ENCODE assay signal across 8 mouse cellular contexts in the genomic region with DNA sequence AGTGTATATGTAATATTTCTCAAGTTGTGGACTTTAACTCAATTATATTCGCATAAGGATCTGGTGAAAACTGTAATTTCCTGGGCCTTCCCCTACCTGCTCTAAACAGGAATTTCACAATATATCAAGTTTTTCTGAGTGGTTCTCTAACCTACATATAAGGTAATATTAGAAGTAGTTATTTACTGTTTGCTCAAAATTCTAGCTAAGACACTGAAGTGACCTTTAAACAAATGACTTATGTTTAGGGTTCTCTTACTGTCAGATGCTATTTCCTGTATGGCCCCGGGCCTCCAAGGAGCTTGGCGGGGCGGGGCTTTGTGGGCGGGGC. TPM values are rescaled to one million over a fixed set of nuclear protein-coding genes. Genes with fewer than 3 reads are reported as not detected.
A peak's percentile ranks its signal among the peaks of the same experiment; 100 is the strongest.
DNase-seq lines count a peak whose midpoint lies in the region; ATAC-seq and TF ChIP-seq lines count a peak whose summit lies in the region.

No protein-coding gene starts in this region.

- H3K27me3 ChIP-seq in cerebellum, adult 2 months (ENCODE audit: control insufficient read depth, insufficient read depth, low read length) = no peaks in the 10 kb centered on the region
- no peaks in the 10 kb centered on the region for H3K27me3 ChIP-seq in megakaryocyte, embryonic 14.5 days (replicated peaks)
- no peaks in the 10 kb centered on the region for H3K27me3 ChIP-seq in limb, embryonic 13.5 days

- H3K4me1 ChIP-seq in cerebellum, adult 2 months (ENCODE audit: control insufficient read depth, insufficient read depth, low read length) = no peaks in the 10 kb centered on the region
- peaks cover 42% of the 10 kb centered on the region for H3K4me1 ChIP-seq in megakaryocyte, embryonic 14.5 days
- peaks cover 3% of the 10 kb centered on the region for H3K4me1 ChIP-seq in limb, embryonic 13.5 days
- no peaks in the 10 kb centered on the region for H3K4me1 ChIP-seq in olfactory bulb, adult 2 months (ENCODE audit: control insufficient read depth, insufficient read depth, low read length)

- peak overlapping the region; percentile 58 for H3K4me3 ChIP-seq in cerebellum, adult 2 months (replicated peaks; ENCODE audit: insufficient read depth, low read depth, low read length)
- H3K4me3 ChIP-seq in megakaryocyte, embryonic 14.5 days (replicated peaks) = peak overlapping the region; percentile 97
- H3K4me3 ChIP-seq in limb, embryonic 13.5 days = peak overlapping the region; percentile 88
- peak overlapping the region; percentile 76 for H3K4me3 ChIP-seq in olfactory bulb, adult 2 months (ENCODE audit: insufficient read depth, low read depth, low read length)

- TF ChIP-seq POLR2A in cerebellum, adult 2 months (IDR thresholded peaks at IDR 0.05; ENCODE audit: borderline replicate concordance, insufficient read depth, low read length) = no peak
- no peak for TF ChIP-seq POLR2A in olfactory bulb, adult 2 months (IDR thresholded peaks at IDR 0.05; ENCODE audit: insufficient read depth, low read depth, low read length)

- TF ChIP-seq CTCF in cerebellum, adult 2 months (IDR thresholded peaks at IDR 0.05; ENCODE audit: borderline replicate concordance, insufficient read depth, low read depth, low read length) = no peak
- TF ChIP-seq CTCF in olfactory bulb, adult 2 months (IDR thresholded peaks at IDR 0.05; ENCODE audit: insufficient read depth, low read depth, low read length) = no peak

- ATAC-seq in megakaryocyte, adult 5-6 weeks (ENCODE audit: poor library complexity, severe bottlenecking) = no peak
- ATAC-seq in limb, embryonic 13.5 days (ENCODE audit: low FRiP score, low read depth) = 0 out of 2 replicates have a peak, but pooled peaks have one; percentile 1

- H3K9me3 ChIP-seq in megakaryocyte, embryonic 14.5 days = no peaks in the 10 kb centered on the region
- H3K9me3 ChIP-seq in limb, embryonic 13.5 days = no peaks in the 10 kb centered on the region

- H3K9ac ChIP-seq in limb, embryonic 13.5 days = peak overlapping the region; percentile 91; the same call in 1 of the 2 replicates

- peaks cover 13% of the 10 kb centered on the region for H3K36me3 ChIP-seq in megakaryocyte, embryonic 14.5 days (replicated peaks; ENCODE audit: low read length)
- H3K36me3 ChIP-seq in limb, embryonic 13.5 days = no peaks in the 10 kb centered on the region

- WGBS in cerebellum, adult 2 months = 16% methylated on average over 5 of the region's 5 CpGs
- WGBS in limb, embryonic 13.5 days = 15% methylated on average over 5 of the region's 5 CpGs
- 18% methylated on average over 5 of the region's 5 CpGs for WGBS in olfactory bulb, adult 2 months

- H3K4me2 ChIP-seq in limb, embryonic 13.5 days (replicated peaks) = peak overlapping the region; percentile 72

- DNase-seq in cerebellum, adult 2 months = no peak
- no peak for DNase-seq in cerebellum, adult 8-10 months
- no peak for DNase-seq in frontal cortex, postnatal 14 days (ENCODE audit: low spot score in 2 of 2)
- no peak for DNase-seq in cerebellum, postnatal 25 days

- H3K27ac ChIP-seq in cerebellum, adult 2 months (ENCODE audit: insufficient read depth, low read length) = no peak overlapping the region
- peak overlapping the region; percentile 77; the same call in 1 of the 2 replicates for H3K27ac ChIP-seq in limb, embryonic 13.5 days
- H3K27ac ChIP-seq in olfactory bulb, adult 2 months (ENCODE audit: insufficient read depth, low read depth, low read length) = no peak overlapping the region

RNA-seq across cellular contexts. Expression of a gene that starts 14.3 kb away (rescaled TPM):
- 27.4 and 29.5 TPM in 2 replicates for polyA plus RNA-seq in cerebellum, adult 2 months (2012; rRNA removed)
- polyA plus RNA-seq in megakaryocyte, embryonic 14.5 days (2012; ENCODE audit: insufficient read depth, low replicate concordance) = 3.0 TPM in 1 of 2 replicates, not detected in the other
- 146 and 167 TPM in 2 replicates for total RNA-seq in megakaryocyte, adult 5-6 weeks (2015)
- 112 and 113 TPM in 2 replicates for total RNA-seq in megakaryocyte, adult 5-6 weeks (2017)
- polyA plus RNA-seq in limb, embryonic 13.5 days (2015; fragmentation: Nextera tagmentation; extraction: Ambion mirVana) = 28.4 and 30.3 TPM in 2 replicates
- not detected in 2 replicates for polyA plus RNA-seq in olfactory bulb, adult 2 months (2012; ENCODE audit: insufficient read depth, insufficient read length, low replicate concordance, missing spikeins)
